Mouse (Mus musculus): ENCODE data around the gene Ptprg. TPM values are rescaled to one million over a fixed set of nuclear protein-coding genes. Genes with fewer than 3 reads are reported as not detected.

The Ptprg gene
- total and polyA plus RNA-seq, 3 experiments, result not detected

DNA sequence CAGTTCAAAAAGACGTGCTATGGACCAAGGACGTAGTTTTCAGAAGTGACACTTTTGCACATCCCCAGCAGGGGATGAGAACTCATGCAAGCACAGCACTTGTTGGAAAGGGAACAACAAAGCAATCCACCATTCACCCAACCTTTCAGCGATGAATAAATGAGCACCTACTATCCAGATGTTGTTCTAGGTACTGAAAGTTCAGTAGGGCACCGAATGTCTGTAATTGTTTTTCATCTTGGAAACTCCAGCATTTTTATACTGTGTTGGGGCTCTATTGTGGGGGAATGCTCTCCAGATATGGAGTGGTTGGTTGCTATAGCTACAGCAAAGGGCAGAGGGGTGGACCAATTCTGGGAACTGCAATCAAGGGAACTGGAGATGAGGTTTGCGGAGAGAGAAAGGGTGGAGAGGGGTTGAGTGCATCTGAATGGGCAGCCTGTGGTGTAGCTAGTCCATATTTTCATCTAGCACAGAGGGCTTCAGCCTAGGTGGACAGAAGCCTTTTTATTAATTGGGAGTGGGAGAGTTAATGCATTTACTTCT lies 352.9 kb downstream of the Ptprg start:
- no peak for DNase-seq (ENCODE audit: low read depth, low spot score)
- TF ChIP-seq TAL1 (IDR thresholded peaks at IDR 0.05; ENCODE audit: low read length), result no peak
- no peak for TF ChIP-seq EP300 (IDR thresholded peaks at IDR 0.05; ENCODE audit: low read depth in 1 of 2, low read length in 2 of 2)
- TF ChIP-seq NELFE (IDR thresholded peaks at IDR 0.05; ENCODE audit: low read depth, low read length), result no peak
- TF ChIP-seq HCFC1 (IDR thresholded peaks at IDR 0.05; ENCODE audit: low read depth, low read length), result no peak
- TF ChIP-seq GATA1 (IDR thresholded peaks at IDR 0.05; ENCODE audit: low read depth, low read length), result no peak
- TF ChIP-seq MYC (IDR thresholded peaks at IDR 0.05; ENCODE audit: low read depth, low read length), result no peak
- TF ChIP-seq CHD2 (IDR thresholded peaks at IDR 0.05; ENCODE audit: low read length), result no peak
- TF ChIP-seq USF1 (IDR thresholded peaks at IDR 0.05; ENCODE audit: low read depth, low read length), result no peak
- TF ChIP-seq MAFK (IDR thresholded peaks at IDR 0.05; ENCODE audit: borderline replicate concordance, low read depth, low read length), result no peak
- TF ChIP-seq MEF2A (IDR thresholded peaks at IDR 0.05; ENCODE audit: extremely low read depth, insufficient replicate concordance, low read depth, low read length, poor library complexity, severe bottlenecking), result no peak
- TF ChIP-seq ZC3H11A (IDR thresholded peaks at IDR 0.05; ENCODE audit: low read depth, low read length), result no peak
- TF ChIP-seq MYB (IDR thresholded peaks at IDR 0.05; ENCODE audit: low read depth, low read length), result no peak
- no peak for TF ChIP-seq JUND (IDR thresholded peaks at IDR 0.05; ENCODE audit: low read depth, low read length)
- no peak for TF ChIP-seq MAX (IDR thresholded peaks at IDR 0.05; ENCODE audit: low read length)
- TF ChIP-seq CTCF (IDR thresholded peaks at IDR 0.05 in 2 of 3, conservative IDR thresholded peaks at IDR 0.05 in 1 of 3; ENCODE audit: control insufficient read depth in 1 of 3, insufficient read depth in 1 of 3, low read depth in 2 of 3, low read length in 3 of 3, poor library complexity in 1 of 3, severe bottlenecking in 1 of 3), result no peak
- TF ChIP-seq TBP (IDR thresholded peaks at IDR 0.05; ENCODE audit: low read depth, low read length), result no peak
- no peak for TF ChIP-seq MAZ (IDR thresholded peaks at IDR 0.05; ENCODE audit: low read depth, low read length)
- no peak for TF ChIP-seq RCOR1 (IDR thresholded peaks at IDR 0.05; ENCODE audit: low read depth, low read length)
- TF ChIP-seq ETS1 (IDR thresholded peaks at IDR 0.05; ENCODE audit: low read depth, low read length), result no peak
- TF ChIP-seq MXI1 (IDR thresholded peaks at IDR 0.05; ENCODE audit: low read depth, low read length), result no peak
- Histone ChIP-seq H3K9ac (ENCODE audit: control insufficient read depth, low read depth, low read length, poor library complexity, severe bottlenecking) (no peak overlapping the region), H3K27ac (ENCODE audit: control insufficient read depth, low read depth, low read length) (no peak overlapping the region), H3K4me1 (ENCODE audit: control insufficient read depth in 1 of 2, insufficient read depth in 2 of 2, low read length in 2 of 2) (no peaks in the 10 kb centered on the region), H3K79me2 (ENCODE audit: control insufficient read depth, insufficient read depth, low read length, poor library complexity) (no peaks in the 10 kb centered on the region), H3K36me3 (ENCODE audit: control insufficient read depth in 1 of 2, insufficient read depth in 2 of 2, low read length in 2 of 2) (no peaks in the 10 kb centered on the region), H3K27me3 (ENCODE audit: control insufficient read depth in 1 of 2, insufficient read depth in 2 of 2, low read length in 2 of 2) (no peaks in the 10 kb centered on the region), H3K4me3 (ENCODE audit: control insufficient read depth in 1 of 2, insufficient read depth in 1 of 2, low read depth in 2 of 2, low read length in 2 of 2) (no peak overlapping the region), H3K9me3 (replicated peaks; ENCODE audit: insufficient read depth, low read length) (no peaks in the 10 kb centered on the region)

- Histone ChIP-seq H3K9ac (ENCODE audit: control insufficient read depth, low read depth, low read length, poor library complexity, severe bottlenecking) (no peak overlapping the region), H3K27me3 (ENCODE audit: control insufficient read depth in 1 of 2, insufficient read depth in 2 of 2, low read length in 2 of 2) (no peaks in the 10 kb centered on the region), H3K36me3 (ENCODE audit: control insufficient read depth in 1 of 2, insufficient read depth in 2 of 2, low read length in 2 of 2) (no peaks in the 10 kb centered on the region), H3K79me2 (ENCODE audit: control insufficient read depth, insufficient read depth, low read length, poor library complexity) (no peaks in the 10 kb centered on the region), H3K4me1 (ENCODE audit: control insufficient read depth in 1 of 2, insufficient read depth in 2 of 2, low read length in 2 of 2) (no peaks in the 10 kb centered on the region), H3K4me3 (ENCODE audit: control insufficient read depth in 1 of 2, insufficient read depth in 1 of 2, low read depth in 2 of 2, low read length in 2 of 2) (no peak overlapping the region), H3K9me3 (replicated peaks; ENCODE audit: insufficient read depth, low read length) (no peaks in the 10 kb centered on the region), H3K27ac (ENCODE audit: control insufficient read depth, low read depth, low read length) (no peak overlapping the region)
- TF ChIP-seq RCOR1 (IDR thresholded peaks at IDR 0.05; ENCODE audit: low read depth, low read length) (no peak), BHLHE40 (IDR thresholded peaks at IDR 0.05; ENCODE audit: borderline replicate concordance, low read depth, low read length) (no peak), HCFC1 (IDR thresholded peaks at IDR 0.05; ENCODE audit: low read depth, low read length) (no peak), TAL1 (IDR thresholded peaks at IDR 0.05; ENCODE audit: low read length) (no peak), MEF2A (IDR thresholded peaks at IDR 0.05; ENCODE audit: extremely low read depth, insufficient replicate concordance, low read depth, low read length, poor library complexity, severe bottlenecking) (no peak), CHD2 (IDR thresholded peaks at IDR 0.05; ENCODE audit: low read length) (no peak), MAX (IDR thresholded peaks at IDR 0.05; ENCODE audit: low read length) (no peak), POLR2A (IDR thresholded peaks at IDR 0.05; ENCODE audit: control insufficient read depth in 1 of 2, insufficient read depth in 1 of 2, low read depth in 1 of 2, low read length in 2 of 2, poor library complexity in 1 of 2) (no peak), MXI1 (IDR thresholded peaks at IDR 0.05; ENCODE audit: low read depth, low read length) (no peak), USF2 (IDR thresholded peaks at IDR 0.05; ENCODE audit: borderline replicate concordance in 1 of 2, insufficient read depth in 1 of 2, low read depth in 1 of 2, low read length in 2 of 2) (no peak), MYB (IDR thresholded peaks at IDR 0.05; ENCODE audit: low read depth, low read length) (no peak), SMC3 (IDR thresholded peaks at IDR 0.05; ENCODE audit: low read depth, low read length) (no peak), ETS1 (IDR thresholded peaks at IDR 0.05; ENCODE audit: low read depth, low read length) (no peak), ZMIZ1 (IDR thresholded peaks at IDR 0.05; ENCODE audit: low read depth, low read length) (no peak)
- DNase-seq (ENCODE audit: low read depth, low spot score), result no peak
These were observed 358.9 kb downstream of the Ptprg start for GRCm38 (mm10) chr14:11912253-11912652.
